Mouse (Mus musculus): Measurements from ENCODE around the gene Schip1.

Schip1 gene

DNA sequence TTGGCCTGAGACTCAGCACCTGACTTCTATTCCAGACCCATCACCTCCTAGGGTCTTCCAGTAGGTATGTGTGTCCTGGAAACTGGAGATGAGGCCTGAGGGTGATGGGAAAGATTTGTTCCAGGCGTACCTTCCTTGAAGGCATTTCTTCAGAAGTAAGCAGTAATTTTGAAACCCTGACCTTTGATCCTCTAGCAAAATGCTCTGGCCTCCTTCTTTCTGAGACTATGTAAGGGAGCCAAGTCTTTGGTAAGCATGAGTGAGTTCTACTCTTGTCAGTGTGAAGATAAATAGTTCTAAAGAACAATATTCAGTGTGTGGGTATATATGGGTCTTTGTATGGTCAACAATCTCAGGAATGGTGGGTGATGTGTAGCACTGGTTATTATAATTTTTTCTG lies 65.8 kb downstream of the Schip1 start:
- no peak for DNase-seq (ENCODE audit: low spot score)

- DNase-seq (ENCODE audit: low spot score), result no peak
Observed at GRCm38 (mm10) chr3:68138833-68139627, 74.4 kb downstream of the Schip1 start.

- no peak for DNase-seq (ENCODE audit: low spot score)
Observed at GRCm38 (mm10) chr3:68150688-68151087, 86.1 kb downstream of the Schip1 start.

- no peak for DNase-seq (ENCODE audit: low spot score)
Observed at GRCm38 (mm10) chr3:68160175-68160574, 95.6 kb downstream of the Schip1 start.

- DNase-seq (ENCODE audit: low spot score), result no peak
Observed at GRCm38 (mm10) chr3:68160760-68161159, 96.2 kb downstream of the Schip1 start.

GRCm38 (mm10) chr3:68178248-68178647 lies 113.6 kb downstream of the Schip1 start:
- no peak for DNase-seq (ENCODE audit: low spot score)

- no peak for DNase-seq (ENCODE audit: low spot score)
Observed at GRCm38 (mm10) chr3:68187471-68187870, 122.9 kb downstream of the Schip1 start.

GRCm38 (mm10) chr3:68189100-68189499 lies 124.5 kb downstream of the Schip1 start:
- DNase-seq (ENCODE audit: low spot score), result no peak

GRCm38 (mm10) chr3:68196933-68197332 lies 132.3 kb downstream of the Schip1 start:
- no peak for DNase-seq (ENCODE audit: low spot score)

DNA sequence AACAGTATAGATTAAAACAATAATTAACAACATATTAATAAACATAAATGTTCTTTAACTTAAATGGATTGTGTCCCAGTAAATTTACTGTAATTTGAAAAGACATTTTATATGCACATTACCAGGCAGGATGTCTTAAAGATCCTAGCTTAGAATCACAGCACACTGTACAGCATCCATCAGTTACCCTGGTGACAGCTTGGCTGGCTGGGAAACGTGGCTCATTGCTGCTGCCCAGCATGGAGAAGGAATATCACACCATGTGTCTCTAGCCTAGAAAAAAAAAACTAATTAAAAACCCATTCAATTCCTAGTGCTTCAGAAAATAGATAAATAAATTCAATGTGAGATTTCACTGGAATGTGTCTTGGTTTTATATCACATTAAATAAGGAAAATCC lies 136.6 kb downstream of the Schip1 start:
- DNase-seq (ENCODE audit: low spot score), result no peak

- no peak for DNase-seq (ENCODE audit: low spot score)
Observed at GRCm38 (mm10) chr3:68202162-68202902, 137.7 kb downstream of the Schip1 start.

- DNase-seq (ENCODE audit: low spot score), result peak; percentile 68
Observed at GRCm38 (mm10) chr3:68203934-68204467, 139.4 kb downstream of the Schip1 start.

DNA sequence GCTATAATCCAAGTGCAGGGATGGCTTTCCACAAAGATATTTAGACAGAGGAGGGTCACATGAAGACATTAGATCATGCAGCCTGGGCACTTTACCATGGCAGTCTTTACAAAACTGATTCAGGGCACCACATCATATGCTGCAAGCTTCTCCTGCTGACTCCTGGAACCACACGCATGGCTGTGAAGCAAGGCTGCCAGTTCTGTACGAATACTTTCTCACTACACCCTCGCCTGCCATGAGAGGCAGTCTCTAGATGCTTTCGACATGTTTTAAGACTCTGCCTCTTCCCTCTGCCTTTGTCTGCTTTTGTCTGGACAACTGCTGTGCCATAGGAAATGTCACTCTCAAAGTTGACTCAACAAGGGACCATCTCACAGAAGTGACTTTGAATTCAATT lies 145.8 kb downstream of the Schip1 start:
- no peak for DNase-seq (ENCODE audit: low spot score)

DNA sequence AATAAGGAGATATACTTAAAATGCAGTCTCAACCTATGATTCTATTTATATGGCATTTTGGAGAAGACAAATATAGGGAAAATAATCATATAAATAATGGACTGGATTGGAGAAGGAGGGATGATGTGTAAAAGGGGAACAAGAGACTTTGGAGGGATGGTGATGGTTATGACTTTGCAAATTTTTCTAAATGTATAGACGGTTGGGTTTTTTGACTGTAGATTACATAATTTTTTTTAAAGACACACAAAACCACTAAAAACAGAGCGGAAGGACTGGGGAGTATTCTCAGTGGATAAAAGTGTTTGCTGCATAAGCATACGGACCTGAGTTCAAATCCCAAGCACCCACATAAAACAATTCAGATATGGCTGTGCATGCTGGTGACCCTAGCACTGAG lies 156.8 kb downstream of the Schip1 start:
- DNase-seq (ENCODE audit: low spot score), result no peak

- DNase-seq (ENCODE audit: low spot score), result no peak
Observed at GRCm38 (mm10) chr3:68239887-68240286, 175.3 kb downstream of the Schip1 start.

- no peak for DNase-seq (ENCODE audit: low spot score)
Observed at GRCm38 (mm10) chr3:68243239-68243638, 178.6 kb downstream of the Schip1 start.

DNA sequence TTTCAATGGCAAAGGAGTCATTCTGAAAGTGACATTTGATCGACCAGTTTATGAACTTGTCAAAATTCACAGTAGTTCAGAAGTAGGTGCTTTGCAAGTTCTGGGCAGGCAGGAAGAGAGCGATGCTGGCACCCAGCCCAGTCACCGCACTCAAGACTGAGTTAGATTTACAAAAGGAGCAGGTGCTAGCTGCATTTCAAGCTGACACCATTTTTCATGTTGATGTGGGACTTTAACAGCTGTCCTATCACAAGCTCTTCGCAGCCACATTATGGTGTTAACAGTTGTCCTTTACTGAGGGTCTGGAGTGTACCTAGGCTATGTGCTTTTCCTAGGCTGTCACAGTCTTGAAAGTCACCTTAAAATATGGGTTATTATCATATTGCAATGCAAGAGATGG lies 181.6 kb downstream of the Schip1 start:
- DNase-seq (ENCODE audit: low spot score), result no peak

GRCm38 (mm10) chr3:68250589-68250988 lies 186.0 kb downstream of the Schip1 start:
- no peak for DNase-seq (ENCODE audit: low spot score)

- DNase-seq (ENCODE audit: low spot score), result no peak
Observed at GRCm38 (mm10) chr3:68252335-68252734, 187.7 kb downstream of the Schip1 start.

DNA sequence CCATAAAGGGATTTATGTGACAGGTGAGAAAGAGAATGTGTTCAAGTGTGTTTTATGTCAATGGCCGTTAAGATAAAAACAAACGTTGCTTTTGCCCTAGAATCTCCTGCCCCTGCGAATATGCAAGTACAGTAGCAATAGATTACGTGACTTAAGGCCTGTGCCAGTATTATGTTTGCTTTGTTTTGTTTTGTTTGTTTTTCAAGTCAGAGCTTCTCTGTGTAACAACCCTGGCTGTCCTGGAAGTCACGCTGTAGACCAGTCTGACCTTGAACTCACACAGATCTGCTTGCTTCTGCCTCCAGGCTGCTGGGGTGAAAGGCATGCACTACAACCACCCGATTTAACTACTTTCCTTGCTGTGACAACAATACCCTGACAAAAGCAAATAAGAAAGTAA lies 197.7 kb downstream of the Schip1 start:
- no peak for DNase-seq (ENCODE audit: low spot score)

GRCm38 (mm10) chr3:68267905-68268304 lies 203.3 kb downstream of the Schip1 start:
- DNase-seq (ENCODE audit: low spot score), result no peak

DNA sequence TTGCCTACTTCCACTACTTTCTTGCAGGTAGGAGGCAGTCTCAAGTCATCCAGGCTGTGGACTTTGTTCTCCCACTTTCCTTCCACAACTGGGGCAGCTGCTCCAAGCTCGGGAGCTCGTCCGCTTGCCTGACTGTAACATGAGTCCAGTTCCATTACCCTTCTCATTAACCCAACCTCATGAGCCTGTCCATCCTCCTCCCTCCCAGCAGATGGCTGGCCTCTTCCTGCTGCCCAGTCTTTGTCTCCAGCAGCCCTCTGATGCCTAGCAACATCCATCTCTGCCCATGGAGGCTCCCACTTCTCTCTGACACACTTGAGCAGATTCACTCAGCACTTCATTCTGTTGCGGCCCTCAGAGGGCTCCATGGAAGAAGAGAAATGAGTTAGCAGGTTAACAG lies 204.6 kb downstream of the Schip1 start:
- no peak for DNase-seq (ENCODE audit: low spot score)

GRCm38 (mm10) chr3:68270246-68270645 lies 205.6 kb downstream of the Schip1 start:
- DNase-seq (ENCODE audit: low spot score), result no peak

Measured in retina, embryonic 14.5 days (tissue).